Mouse (Mus musculus): ENCODE measurements at regions not wholly inside any gene's neighbourhood (a gene's known extent, or its start where the extent isn't known, plus 50 kb on each side); places are given as distances from the start of the nearest gene placed in this dataset.
"Not testable (repeated sequence)": the region's sequence is repeated elsewhere in the genome, so short reads cannot be mapped to it uniquely, and the experiment has no call there.

DNA sequence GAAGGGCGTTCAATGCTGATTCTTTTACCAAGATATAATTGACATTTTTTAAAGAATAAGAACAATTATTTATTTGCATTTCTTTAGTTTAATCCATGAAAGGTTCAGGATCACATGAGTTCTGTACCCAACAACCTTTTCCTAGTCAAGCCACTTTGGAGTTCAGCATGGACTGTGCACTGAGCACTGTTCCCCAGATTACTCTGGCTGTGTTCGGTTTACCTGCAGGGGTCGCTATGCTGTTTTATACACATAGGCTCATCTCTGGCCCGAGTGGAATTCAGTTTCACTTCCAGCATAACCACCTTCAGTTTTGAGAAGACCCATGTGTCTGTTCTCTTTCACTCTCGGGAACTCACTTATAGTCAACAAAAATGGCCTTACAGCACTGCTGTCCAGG, 93.5 kb upstream of the Smarcad1 start:
- in situ Hi-C loops (cut with MboI; ENCODE audit: low pct_unique_long_range_greater_than_20kb in 1 of 2, low sequenced_read_pairs in 2 of 2, unreplicated experiment in 1 of 2) = not testable (repeated sequence)

DNA sequence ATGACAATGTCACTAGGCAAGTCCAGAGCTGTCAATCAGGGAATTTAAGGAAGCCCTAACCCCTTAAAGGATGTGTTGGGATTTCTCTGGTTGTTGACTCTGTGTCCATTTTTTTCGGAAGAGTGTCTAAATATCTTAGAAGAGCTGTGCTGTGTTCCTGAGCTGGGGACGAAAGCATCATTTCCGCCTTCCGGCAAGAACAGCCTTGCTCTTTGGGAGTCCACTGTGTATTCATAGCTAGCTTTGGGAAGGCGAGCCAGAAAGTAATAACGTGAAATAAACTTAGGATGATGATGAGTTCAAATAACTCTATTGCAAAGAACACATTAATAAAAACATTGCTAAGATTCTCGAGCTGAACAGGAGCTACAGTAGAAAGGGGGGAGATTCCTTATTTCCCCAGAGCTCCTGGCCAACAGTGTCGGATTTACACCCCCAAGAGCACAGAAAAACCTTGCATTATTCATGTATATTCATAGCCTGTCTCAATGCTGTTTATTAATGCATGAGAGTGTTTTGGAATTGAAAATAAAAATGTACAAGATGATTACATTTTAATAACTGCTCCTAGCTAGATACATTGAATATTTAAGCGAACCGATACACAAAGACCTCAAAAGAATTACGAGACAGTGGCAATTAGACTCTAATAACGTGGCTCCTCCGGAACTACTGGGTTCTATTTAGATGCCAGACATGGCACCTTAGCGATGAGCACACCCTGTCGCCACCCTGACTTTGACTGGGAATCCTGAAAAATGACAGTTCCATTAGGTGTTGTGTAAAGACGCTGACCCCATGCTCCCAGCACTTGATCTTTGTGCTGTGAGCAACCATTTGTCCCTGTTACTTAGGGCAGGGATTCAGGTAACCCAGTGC, 80.5 kb upstream of the Smarcad1 start:
- in situ Hi-C loops (cut with MboI; ENCODE audit: low pct_unique_long_range_greater_than_20kb in 1 of 2, low sequenced_read_pairs in 2 of 2, unreplicated experiment in 1 of 2) = no loop called here

DNA sequence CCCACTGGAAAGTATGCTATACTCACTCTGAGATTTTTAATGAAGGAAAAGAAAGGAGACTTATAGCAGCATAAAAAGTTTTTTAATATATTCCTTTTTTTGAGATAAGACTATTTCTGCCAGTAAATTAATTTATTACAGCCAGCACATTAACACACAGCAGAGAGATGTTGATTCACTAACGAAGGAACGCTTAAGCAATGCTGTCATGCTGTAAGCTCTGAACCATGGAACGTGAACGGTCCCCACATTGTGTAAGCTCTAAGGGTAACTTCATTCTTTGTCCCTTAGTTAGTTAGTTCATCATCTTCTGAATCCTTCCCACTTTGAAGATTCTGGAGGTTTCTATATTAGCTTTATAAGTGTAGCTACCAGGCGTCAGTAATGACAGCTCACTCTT, 79.8 kb upstream of the Smarcad1 start:
- in situ Hi-C loops (cut with MboI; ENCODE audit: low pct_unique_long_range_greater_than_20kb in 1 of 2, low sequenced_read_pairs in 2 of 2, unreplicated experiment in 1 of 2) = no loop called here

DNA sequence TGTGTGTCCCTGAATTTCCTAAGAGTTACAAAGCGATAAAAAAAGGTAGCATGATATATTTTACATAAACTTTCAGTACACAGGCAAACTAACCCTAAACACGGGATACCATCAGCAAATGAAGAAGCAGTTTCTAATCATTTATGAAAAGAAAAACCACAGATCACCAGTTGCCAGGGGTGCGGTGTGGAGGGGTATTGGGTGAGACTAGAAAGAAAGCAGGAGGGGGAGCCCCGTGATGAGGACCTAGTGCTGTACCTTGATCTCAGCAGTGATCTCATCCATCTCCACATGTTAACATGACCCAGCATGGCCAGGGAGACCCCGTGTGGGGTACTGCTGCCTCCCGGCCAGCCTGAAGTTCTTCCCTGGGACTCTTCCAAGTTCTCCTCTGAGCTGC, 77.7 kb upstream of the Smarcad1 start:
- in situ Hi-C loops (cut with MboI; ENCODE audit: low pct_unique_long_range_greater_than_20kb in 1 of 2, low sequenced_read_pairs in 2 of 2, unreplicated experiment in 1 of 2) = no loop called here

DNA sequence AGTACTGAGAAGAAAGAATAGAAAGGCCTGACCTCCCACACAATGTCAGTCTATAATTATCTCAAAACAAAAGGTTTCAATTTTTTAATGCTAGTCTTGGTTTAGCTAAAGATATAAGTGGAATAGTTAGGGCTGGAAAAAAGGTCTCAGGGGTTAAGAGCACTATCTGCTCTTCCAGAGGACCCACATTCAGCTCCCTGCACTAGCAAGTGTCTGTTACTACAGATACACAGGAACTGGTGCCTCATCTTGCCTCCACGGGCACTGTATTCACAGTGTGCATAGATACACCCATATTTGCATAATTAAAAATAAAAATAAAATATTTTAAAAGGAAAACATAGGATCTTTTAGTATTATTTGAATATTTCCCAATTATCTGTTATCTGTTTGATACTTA, 77.2 kb upstream of the Smarcad1 start:
- in situ Hi-C loops (cut with MboI; ENCODE audit: low pct_unique_long_range_greater_than_20kb in 1 of 2, low sequenced_read_pairs in 2 of 2, unreplicated experiment in 1 of 2) = no loop called here

DNA sequence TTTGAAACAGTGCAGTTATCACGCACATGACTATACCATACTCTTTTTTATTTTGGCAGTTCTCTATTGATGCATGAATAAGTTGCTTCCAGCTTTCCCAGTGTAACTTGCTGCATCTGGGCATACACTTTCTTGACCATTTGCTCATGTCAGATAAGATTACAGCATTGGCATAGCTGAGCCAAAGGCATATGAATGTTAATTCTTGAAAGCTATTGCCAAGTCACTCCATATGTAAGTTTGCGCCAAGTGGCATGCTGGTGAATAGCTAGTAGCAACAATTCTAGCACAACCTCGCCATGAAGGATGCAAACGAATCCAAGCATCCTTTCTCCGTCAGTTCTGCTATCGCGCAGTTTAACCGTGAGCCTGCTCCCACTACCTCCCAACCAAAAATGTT, 72.2 kb upstream of the Smarcad1 start:
- in situ Hi-C loops (cut with MboI; ENCODE audit: low pct_unique_long_range_greater_than_20kb in 1 of 2, low sequenced_read_pairs in 2 of 2, unreplicated experiment in 1 of 2) = no loop called here

DNA sequence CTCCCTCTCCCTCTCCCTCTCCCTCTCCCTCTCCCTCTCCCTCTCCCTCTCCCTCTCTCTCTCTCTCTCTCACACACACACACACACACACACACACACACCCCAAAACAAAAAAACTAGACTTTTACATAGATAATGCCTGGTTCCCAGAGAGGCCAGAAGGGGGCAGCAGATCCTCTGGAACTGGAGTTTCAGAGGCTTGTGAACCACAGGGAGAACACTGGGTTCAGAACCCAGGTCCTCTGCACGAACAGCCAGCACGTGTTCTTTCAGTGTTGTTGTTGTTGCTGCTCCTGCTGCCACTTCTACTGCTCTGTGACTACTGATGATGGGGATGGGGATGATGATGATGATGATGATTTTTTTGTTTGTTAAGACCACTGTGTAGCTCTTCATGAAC, 68.4 kb upstream of the Smarcad1 start:
- in situ Hi-C loops (cut with MboI; ENCODE audit: low pct_unique_long_range_greater_than_20kb in 1 of 2, low sequenced_read_pairs in 2 of 2, unreplicated experiment in 1 of 2) = no loop called here

DNA sequence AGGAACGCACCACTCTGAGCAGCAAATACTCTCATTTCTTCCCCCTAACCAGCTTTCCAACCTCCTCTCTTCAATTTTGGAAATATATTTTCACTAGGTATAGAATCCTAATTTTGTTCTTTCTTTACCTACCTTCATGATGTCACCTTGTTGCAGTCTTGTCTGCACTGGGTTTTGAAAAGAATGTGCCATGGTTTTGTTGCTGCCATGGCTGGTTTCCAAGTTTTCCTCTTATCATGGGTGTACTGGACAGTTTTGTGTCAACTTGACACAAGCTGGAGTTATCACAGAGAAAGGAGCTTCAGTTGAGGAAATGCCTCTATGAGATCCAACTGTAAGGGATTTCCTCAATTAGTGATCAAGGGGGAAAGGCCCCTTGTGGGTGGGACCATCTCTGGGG, 67.9 kb upstream of the Smarcad1 start:
- in situ Hi-C loops (cut with MboI; ENCODE audit: low pct_unique_long_range_greater_than_20kb in 1 of 2, low sequenced_read_pairs in 2 of 2, unreplicated experiment in 1 of 2) = not testable (repeated sequence)

DNA sequence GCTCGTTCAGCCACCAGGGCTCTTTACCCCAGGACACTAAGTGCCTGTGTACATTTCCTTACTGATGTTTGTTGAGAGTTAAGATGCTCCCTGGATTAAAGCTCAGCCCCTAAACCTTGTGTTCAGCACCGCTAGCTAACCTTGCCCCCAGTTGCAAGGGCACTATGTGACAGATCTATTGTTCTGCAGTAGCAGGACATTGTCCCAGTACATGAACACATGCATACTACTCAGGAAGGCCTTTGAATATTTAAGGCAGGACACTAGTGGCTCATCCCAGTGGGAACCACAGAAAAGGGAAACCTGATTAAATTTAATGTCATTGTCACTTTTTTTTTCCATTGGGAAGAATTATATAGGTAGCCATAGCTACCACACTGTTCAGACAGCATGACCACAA, 60.3 kb upstream of the Smarcad1 start:
- in situ Hi-C loops (cut with MboI; ENCODE audit: low pct_unique_long_range_greater_than_20kb in 1 of 2, low sequenced_read_pairs in 2 of 2, unreplicated experiment in 1 of 2) = loop anchor here in 1 of 2 experiments (10.0 kb wide), 1 partner anchor 297 kb away; no protein-coding TSS in a partner anchor
